Mouse (Mus musculus): ENCODE data around the gene Tmc7.
A peak's percentile ranks its signal among the peaks of the same experiment; 100 is the strongest.

Tmc7 gene

GRCm38 (mm10) chr7:118584257-118584907 is at the start of gene Tmc7:
Gene Tmc7, minus strand, starts transcription at chr7:118584736.
- DNase-seq = peak; percentile 88 to 94

- no peak for DNase-seq
These were observed 49.4 kb upstream of the Tmc7 start for GRCm38 (mm10) chr7:118633951-118634350.

- DNase-seq = no peak
These were observed 48.6 kb upstream of the Tmc7 start for GRCm38 (mm10) chr7:118633094-118633493.

GRCm38 (mm10) chr7:118627550-118628298 is 43.2 kb upstream of the Tmc7 start:
- DNase-seq = no peak

GRCm38 (mm10) chr7:118621094-118621493 is 36.6 kb upstream of the Tmc7 start:
- no peak for DNase-seq

- DNase-seq = no peak
These were observed 35.8 kb upstream of the Tmc7 start for GRCm38 (mm10) chr7:118620243-118620906.

- DNase-seq = no peak
These were observed 33.6 kb upstream of the Tmc7 start for GRCm38 (mm10) chr7:118618104-118618503.

- DNase-seq = no peak
These were observed 29.5 kb upstream of the Tmc7 start for GRCm38 (mm10) chr7:118614076-118614475.

- DNase-seq = no peak
These were observed 27.4 kb upstream of the Tmc7 start for GRCm38 (mm10) chr7:118611933-118612332.

GRCm38 (mm10) chr7:118611185-118611749 is 26.7 kb upstream of the Tmc7 start:
- DNase-seq = no peak

- no peak for DNase-seq
These were observed 26.2 kb upstream of the Tmc7 start for GRCm38 (mm10) chr7:118610721-118611120.

- DNase-seq = no peak
These were observed 25.3 kb upstream of the Tmc7 start for GRCm38 (mm10) chr7:118609815-118610214.

- DNase-seq = no peak
These were observed 20.3 kb upstream of the Tmc7 start for GRCm38 (mm10) chr7:118604842-118605241.

GRCm38 (mm10) chr7:118599954-118600631 is 15.6 kb upstream of the Tmc7 start:
- DNase-seq = no peak

GRCm38 (mm10) chr7:118597201-118597600 is 12.7 kb upstream of the Tmc7 start, which contains the start of gene Tmc5:
Gene Tmc5, plus strand, starts transcription at chr7:118597297.
- DNase-seq = no peak

GRCm38 (mm10) chr7:118596271-118596670 is 11.7 kb upstream of the Tmc7 start:
- no peak for DNase-seq

- DNase-seq = peak; percentile 95 to 98
These were observed 10.7 kb upstream of the Tmc7 start for GRCm38 (mm10) chr7:118595228-118595627.

- DNase-seq = no peak
These were observed 10.1 kb upstream of the Tmc7 start for GRCm38 (mm10) chr7:118594611-118595010.

GRCm38 (mm10) chr7:118593567-118594407 is 9.3 kb upstream of the Tmc7 start:
- DNase-seq = peak in 1 of 2 experiments; percentile 45

GRCm38 (mm10) chr7:118592146-118592545 is 7.6 kb upstream of the Tmc7 start:
- no peak for DNase-seq

- DNase-seq = no peak
These were observed 6.3 kb upstream of the Tmc7 start for GRCm38 (mm10) chr7:118590726-118591305.
